8 mouse cellular contexts compared by ENCODE assay signal in the genomic region with DNA sequence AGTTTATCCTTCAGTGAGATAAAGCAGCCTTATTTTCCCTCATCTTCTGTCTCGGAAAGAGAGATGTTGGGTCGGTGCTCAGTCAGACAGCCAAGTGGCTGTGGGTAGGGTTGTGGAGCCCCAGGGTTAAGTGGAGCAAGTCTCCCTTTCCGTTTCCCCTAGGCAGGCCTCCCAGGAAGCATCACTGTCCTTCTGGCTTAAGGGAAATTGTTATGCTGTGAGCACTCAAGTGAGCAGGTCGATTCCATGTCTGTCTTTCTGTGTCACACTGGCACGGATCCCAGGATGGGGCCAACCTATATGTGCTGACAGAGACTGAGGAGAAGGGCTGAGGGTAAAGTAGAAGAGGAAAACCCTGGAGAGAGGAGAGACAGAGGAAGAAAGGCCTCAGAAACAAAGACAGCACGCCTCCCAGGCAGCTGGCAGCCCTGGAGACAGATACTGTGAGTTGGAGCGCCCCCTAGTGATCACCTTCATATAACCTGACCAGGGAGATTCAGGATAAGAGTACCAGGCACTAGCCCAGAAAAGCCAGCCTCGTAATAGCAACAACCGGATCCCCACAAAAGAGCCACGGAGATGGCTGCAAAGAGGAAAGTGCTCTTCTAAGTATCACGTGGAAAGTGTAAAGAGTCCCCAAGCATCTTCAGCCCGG. TPM values are rescaled to one million over a fixed set of nuclear protein-coding genes. Genes with fewer than 3 reads are reported as not detected.
A peak's percentile ranks its signal among the peaks of the same experiment; 100 is the strongest.
DNase-seq lines count a peak whose midpoint lies in the region; ATAC-seq and TF ChIP-seq lines count a peak whose summit lies in the region.

No protein-coding gene starts in this region.

- H3K36me3 ChIP-seq in embryonic facial prominence, embryonic 12.5 days = no peaks in the 10 kb centered on the region
- H3K36me3 ChIP-seq in limb, embryonic 10.5 days = no peaks in the 10 kb centered on the region
- no peaks in the 10 kb centered on the region for H3K36me3 ChIP-seq in midbrain, embryonic 13.5 days
- H3K36me3 ChIP-seq in spleen, adult 2 months (ENCODE audit: control insufficient read depth, insufficient read depth, low read length) = no peaks in the 10 kb centered on the region

- H3K9ac ChIP-seq in embryonic facial prominence, embryonic 12.5 days = peak overlapping the region; percentile 10; the same call in 1 of the 2 replicates
- H3K9ac ChIP-seq in midbrain, embryonic 13.5 days (replicated peaks) = peak overlapping the region; percentile 11; the same call in 1 of the 2 replicates

- H3K4me1 ChIP-seq in embryonic facial prominence, embryonic 12.5 days = peaks cover 14% of the 10 kb centered on the region
- H3K4me1 ChIP-seq in limb, embryonic 10.5 days = peaks cover 7% of the 10 kb centered on the region
- H3K4me1 ChIP-seq in midbrain, embryonic 13.5 days (replicated peaks) = peaks cover 23% of the 10 kb centered on the region
- H3K4me1 ChIP-seq in spleen, adult 2 months (ENCODE audit: control insufficient read depth, insufficient read depth, insufficient read length) = no peaks in the 10 kb centered on the region

- H3K4me3 ChIP-seq in embryonic facial prominence, embryonic 12.5 days = no peak overlapping the region
- H3K4me3 ChIP-seq in limb, embryonic 10.5 days = no peak overlapping the region
- no peak overlapping the region for H3K4me3 ChIP-seq in midbrain, embryonic 13.5 days (replicated peaks)
- no peak overlapping the region for H3K4me3 ChIP-seq in spleen, adult 2 months (ENCODE audit: extremely low read depth, insufficient read depth, insufficient read length)

- TF ChIP-seq CTCF in spleen, adult 2 months (IDR thresholded peaks at IDR 0.05; ENCODE audit: extremely low read depth, insufficient read depth, insufficient read length, insufficient replicate concordance) = peak; percentile 52; the same call in 1 of the 2 replicates

- ATAC-seq in CD4-positive, CD25-positive, alpha-beta regulatory T cell, adult 4 months = no peak
- ATAC-seq in embryonic facial prominence, embryonic 12.5 days (ENCODE audit: insufficient number of reproducible peaks, insufficient read depth, low FRiP score, low TSS enrichment) = no peak
- ATAC-seq in midbrain, embryonic 13.5 days = peak; percentile 77

- 29% methylated on average over 12 of the region's 12 CpGs for WGBS in embryonic facial prominence, embryonic 12.5 days
- 32% methylated on average over 12 of the region's 12 CpGs for WGBS in limb, embryonic 10.5 days
- 23% methylated on average over 12 of the region's 12 CpGs for WGBS in midbrain, embryonic 13.5 days
- 40% methylated on average over 12 of the region's 12 CpGs for WGBS in spleen, adult 2 months

- no peak overlapping the region for H3K4me2 ChIP-seq in embryonic facial prominence, embryonic 12.5 days (replicated peaks)
- H3K4me2 ChIP-seq in midbrain, embryonic 13.5 days (replicated peaks) = no peak overlapping the region

- no peaks in the 10 kb centered on the region for H3K9me3 ChIP-seq in embryonic facial prominence, embryonic 12.5 days
- no peaks in the 10 kb centered on the region for H3K9me3 ChIP-seq in limb, embryonic 10.5 days (replicated peaks)
- no peaks in the 10 kb centered on the region for H3K9me3 ChIP-seq in midbrain, embryonic 13.5 days

- peak overlapping the region; percentile 50; the same call in 1 of the 2 replicates for H3K27ac ChIP-seq in embryonic facial prominence, embryonic 12.5 days
- H3K27ac ChIP-seq in limb, embryonic 10.5 days = peak overlapping the region; percentile 85
- peak overlapping the region; percentile 74 for H3K27ac ChIP-seq in midbrain, embryonic 13.5 days
- no peak overlapping the region for H3K27ac ChIP-seq in spleen, adult 2 months (ENCODE audit: insufficient read depth, low read length)

- peak; percentile 73 for DNase-seq in CD4-positive, CD25-positive, alpha-beta regulatory T cell, adult 2 months (ENCODE audit: low read depth, low spot score)
- DNase-seq in heart, adult 18-20 months = peak; percentile 76 to 92
- DNase-seq in kidney, adult 18-20 months = peak; percentile 81
- DNase-seq in limb, embryonic 10.5 days (ENCODE audit: low spot score) = peak; percentile 93
- DNase-seq in spleen, adult 2 months (ENCODE audit: low read depth in 1 of 2, low spot score in 2 of 2) = peak; percentile 8 to 51

- H3K27me3 ChIP-seq in embryonic facial prominence, embryonic 12.5 days = no peaks in the 10 kb centered on the region
- H3K27me3 ChIP-seq in limb, embryonic 10.5 days (ENCODE audit: low read depth, poor library complexity, severe bottlenecking) = no peaks in the 10 kb centered on the region
- no peaks in the 10 kb centered on the region for H3K27me3 ChIP-seq in midbrain, embryonic 13.5 days
- no peaks in the 10 kb centered on the region for H3K27me3 ChIP-seq in spleen, adult 2 months (ENCODE audit: control insufficient read depth, insufficient read depth, low read length)

- no peak for TF ChIP-seq POLR2A in spleen, adult 2 months (IDR thresholded peaks at IDR 0.05; ENCODE audit: low read depth, low read length)

RNA-seq across cellular contexts. Expression of a gene that starts 11.6 kb away (rescaled TPM):
- polyA plus RNA-seq in CD4-positive, CD25-positive, alpha-beta regulatory T cell, adult 4 months (2017; shearing (Covaris generic)) = not detected
- polyA plus RNA-seq in embryonic facial prominence, embryonic 12.5 days (2016; fragmentation: Nextera tagmentation; extraction: Ambion mirVana) = not detected in 2 replicates
- total RNA-seq in heart, adult 18-20 months (2021) = not detected
- polyA plus RNA-seq in limb, embryonic 10.5 days (2016; fragmentation: Nextera tagmentation; extraction: Ambion mirVana) = not detected in 2 replicates
- not detected in 2 replicates for polyA plus RNA-seq in midbrain, embryonic 13.5 days (2015; fragmentation: Nextera tagmentation; extraction: Ambion mirVana)
- not detected in 2 replicates for polyA plus RNA-seq in spleen, adult 2 months (2012; rRNA removed)

RNA-seq across cellular contexts. Expression of a gene that starts 26.1 kb away (rescaled TPM):
- polyA plus RNA-seq in CD4-positive, CD25-positive, alpha-beta regulatory T cell, adult 4 months (2017; shearing (Covaris generic)) = not detected
- 5.6 and 5.9 TPM in 2 replicates for polyA plus RNA-seq in embryonic facial prominence, embryonic 12.5 days (2016; fragmentation: Nextera tagmentation; extraction: Ambion mirVana)
- total RNA-seq in heart, adult 18-20 months (2021) = under 1 TPM; 0.20 to 0.36 TPM
- 9.7 and 11.2 TPM in 2 replicates for polyA plus RNA-seq in limb, embryonic 10.5 days (2016; fragmentation: Nextera tagmentation; extraction: Ambion mirVana)
- polyA plus RNA-seq in midbrain, embryonic 13.5 days (2015; fragmentation: Nextera tagmentation; extraction: Ambion mirVana) = 6.6 and 7.2 TPM in 2 replicates
- polyA plus RNA-seq in spleen, adult 2 months (2012; rRNA removed) = 0.05 TPM in 2 replicates

Comparison
In these comparisons a context has a peak if more than half of its experiments do, and no peak if none do; other contexts are left out.
1. DNase-seq: peak in every context shown above with its lines; median percentile 93 in limb, embryonic 10.5 days; 84 in heart, adult 18-20 months; 81 in kidney, adult 18-20 months; 73 in CD4-positive, CD25-positive, alpha-beta regulatory T cell, adult 2 months; 30 in spleen, adult 2 months.